Mouse (Mus musculus) midbrain, embryonic 16.5 days (tissue): Measurements from ENCODE around the gene Rbm34. TPM values are rescaled to one million over a fixed set of nuclear protein-coding genes. Genes with fewer than 3 reads are reported as not detected.
A peak's percentile ranks its signal among the peaks of the same experiment; 100 is the strongest.

ENCODE experiments used
- ATAC-seq: fragments of 200-750 bp; cut with Nextera tagmentation; 2 replicates; pipeline ENCODE4 v1.8.0; 2017; ENCODE audit warnings: moderate TSS enrichment
- H3K27ac ChIP-seq: fragments of 300-500 bp; sonication (generic); 2 replicates; pipeline ENCODE4 v1.5.1; 2014; ENCODE audit warnings: mild to moderate bottlenecking, low read length, mixed read lengths
- H3K27me3 ChIP-seq: fragments of 300-500 bp; sonication (generic); 2 replicates; pipeline ENCODE4 v1.6.1; 2014; ENCODE audit warnings: low read depth, low read length, mixed read lengths; ENCODE audit not compliant: control insufficient read depth, insufficient read depth
- H3K36me3 ChIP-seq: fragments of 300-500 bp; sonication (generic); 2 replicates; pipeline ENCODE4 v1.6.1; 2014; ENCODE audit warnings: mild to moderate bottlenecking, low read length, moderate library complexity, mixed read lengths; ENCODE audit not compliant: control insufficient read depth, insufficient read depth
- H3K4me1 ChIP-seq: fragments of 300-500 bp; sonication (generic); 2 replicates; pipeline ENCODE4 v1.6.1; 2014; ENCODE audit warnings: mild to moderate bottlenecking, low read length, mixed read lengths; ENCODE audit not compliant: control insufficient read depth, insufficient read depth
- H3K4me2 ChIP-seq: fragments of 300-500 bp; sonication (generic); 2 replicates; pipeline ENCODE4 v1.6.1; 2014; ENCODE audit warnings: mild to moderate bottlenecking, low read length, mixed read lengths
- H3K4me3 ChIP-seq: fragments of 300-500 bp; sonication (generic); 2 replicates; pipeline ENCODE4 v1.5.1; 2014; ENCODE audit warnings: low read depth, mild to moderate bottlenecking, low read length, moderate library complexity, mixed read lengths
- H3K9ac ChIP-seq: fragments of 300-500 bp; sonication (generic); 2 replicates; pipeline ENCODE4 v1.6.1; 2014; ENCODE audit warnings: low read depth, low read length, mixed read lengths
- H3K9me3 ChIP-seq: fragments of 300-500 bp; sonication (generic); replicated peaks from 2 replicates; pipeline ENCODE4 v1.6.1; 2014; ENCODE audit warnings: mild to moderate bottlenecking, low read length, mixed read lengths; ENCODE audit not compliant: control insufficient read depth, poor library complexity, severe bottlenecking
- WGBS: fragments of 180-500 bp; shearing (Covaris S2); extraction: QIAGEN DNeasy Blood & Tissue Kit; methylation state at CpG from one replicate; pipeline ENCODE4 v1.1.7; 2014; 5-methylcytosine and 5-hydroxymethylcytosine counted together
- polyA plus RNA-seq: library from polyadenylated mRNA; unstranded; fragments of >200 nt; fragmentation: Nextera tagmentation; extraction: Ambion mirVana; gene quantifications from 2 replicates; pipeline ENCODE4 v1.2.1, GENCODE M21; 2015

Gene Rbm34
- polyA plus RNA-seq, 1 experiment from 2014 or later: 21.4 TPM

GRCm38 (mm10) chr8:126928755-126929505 is 41.9 kb downstream of the Rbm34 start:
- peaks cover 7% of the 10 kb centered on the region; the same call in 1 of the 2 replicates for H3K36me3 ChIP-seq
- H3K9ac ChIP-seq: no peak overlapping the region
- 87% methylated on average over 10 of the region's 10 CpGs for WGBS
- H3K4me2 ChIP-seq: no peak overlapping the region
- no peaks in the 10 kb centered on the region for H3K4me1 ChIP-seq
- peak; percentile 29; the same call in 1 of the 2 replicates for ATAC-seq
- H3K27me3 ChIP-seq: no peaks in the 10 kb centered on the region
- no peak overlapping the region for H3K4me3 ChIP-seq
- no peak overlapping the region for H3K27ac ChIP-seq
- H3K9me3 ChIP-seq: no peaks in the 10 kb centered on the region

- no peak overlapping the region for H3K4me3 ChIP-seq
- H3K4me2 ChIP-seq: no peak overlapping the region
- ATAC-seq: no peak
- H3K4me1 ChIP-seq: no peaks in the 10 kb centered on the region
- no peak overlapping the region for H3K9ac ChIP-seq
- no peaks in the 10 kb centered on the region for H3K36me3 ChIP-seq
- no peaks in the 10 kb centered on the region for H3K27me3 ChIP-seq
- no peak overlapping the region for H3K27ac ChIP-seq
- H3K9me3 ChIP-seq: no peaks in the 10 kb centered on the region
Observed at GRCm38 (mm10) chr8:126928028-126928427, 42.8 kb downstream of the Rbm34 start.

- no peaks in the 10 kb centered on the region for H3K36me3 ChIP-seq
- WGBS: 76% methylated on average over 1 of the region's 1 CpGs
- no peaks in the 10 kb centered on the region for H3K4me1 ChIP-seq
- no peak overlapping the region for H3K4me3 ChIP-seq
- H3K9me3 ChIP-seq: no peaks in the 10 kb centered on the region
- ATAC-seq: no peak
- no peak overlapping the region for H3K9ac ChIP-seq
- no peak overlapping the region for H3K4me2 ChIP-seq
- H3K27me3 ChIP-seq: no peaks in the 10 kb centered on the region
- no peak overlapping the region for H3K27ac ChIP-seq
Observed at GRCm38 (mm10) chr8:126927058-126927457, 43.8 kb downstream of the Rbm34 start.

GRCm38 (mm10) chr8:126922981-126923380 is 47.9 kb downstream of the Rbm34 start:
- WGBS: 94% methylated on average over 7 of the region's 7 CpGs
- Histone ChIP-seq H3K4me3 (no peak overlapping the region), H3K27ac (no peak overlapping the region), H3K9me3 (no peaks in the 10 kb centered on the region), H3K4me2 (no peak overlapping the region), H3K4me1 (peaks cover 4% of the 10 kb centered on the region; the same call in 1 of the 2 replicates), H3K9ac (no peak overlapping the region), H3K27me3 (no peaks in the 10 kb centered on the region), H3K36me3 (no peaks in the 10 kb centered on the region)
- ATAC-seq: no peak

GRCm38 (mm10) chr8:126921432-126921831 is 49.4 kb downstream of the Rbm34 start:
- Histone ChIP-seq H3K27ac (no peak overlapping the region), H3K36me3 (no peaks in the 10 kb centered on the region), H3K4me1 (peaks cover 4% of the 10 kb centered on the region; the same call in 1 of the 2 replicates), H3K9ac (no peak overlapping the region), H3K27me3 (no peaks in the 10 kb centered on the region), H3K4me3 (no peak overlapping the region), H3K9me3 (no peaks in the 10 kb centered on the region), H3K4me2 (no peak overlapping the region)
- ATAC-seq: no peak
- WGBS: 89% methylated on average over 3 of the region's 3 CpGs

- peak; percentile 88 for ATAC-seq
- H3K4me3 ChIP-seq: no peak overlapping the region
- 0 out of 2 replicates have a peak overlapping the region, but pooled peaks have one; percentile 41 for H3K27ac ChIP-seq
- peak overlapping the region; percentile 7; the same call in 1 of the 2 replicates for H3K9ac ChIP-seq
- H3K36me3 ChIP-seq: no peaks in the 10 kb centered on the region
- no peaks in the 10 kb centered on the region for H3K27me3 ChIP-seq
- H3K4me1 ChIP-seq: peaks cover 4% of the 10 kb centered on the region; the same call in 1 of the 2 replicates
- H3K4me2 ChIP-seq: no peak overlapping the region
- H3K9me3 ChIP-seq: no peaks in the 10 kb centered on the region
- 21% methylated on average over 3 of the region's 3 CpGs for WGBS
Observed at GRCm38 (mm10) chr8:126920845-126921244, 50.0 kb downstream of the Rbm34 start.

GRCm38 (mm10) chr8:126920386-126920785 is 50.5 kb downstream of the Rbm34 start:
- Histone ChIP-seq H3K27me3 (no peaks in the 10 kb centered on the region), H3K4me3 (no peak overlapping the region), H3K36me3 (no peaks in the 10 kb centered on the region), H3K9me3 (no peaks in the 10 kb centered on the region), H3K27ac (0 out of 2 replicates have a peak overlapping the region, but pooled peaks have one; percentile 41), H3K4me1 (peaks cover 4% of the 10 kb centered on the region; the same call in 1 of the 2 replicates), H3K4me2 (no peak overlapping the region), H3K9ac (peak overlapping the region; percentile 7; the same call in 1 of the 2 replicates)
- ATAC-seq: peak; percentile 8; the same call in 1 of the 2 replicates
- WGBS: 78% methylated on average over 6 of the region's 6 CpGs

GRCm38 (mm10) chr8:126919703-126920102 is 51.2 kb downstream of the Rbm34 start:
- Histone ChIP-seq H3K27ac (no peak overlapping the region), H3K9ac (no peak overlapping the region), H3K4me3 (no peak overlapping the region), H3K36me3 (no peaks in the 10 kb centered on the region), H3K9me3 (no peaks in the 10 kb centered on the region), H3K4me1 (peaks cover 4% of the 10 kb centered on the region; the same call in 1 of the 2 replicates), H3K27me3 (no peaks in the 10 kb centered on the region), H3K4me2 (no peak overlapping the region)
- WGBS: 89% methylated on average over 5 of the region's 5 CpGs
- ATAC-seq: no peak

- no peak for ATAC-seq
- Histone ChIP-seq H3K27me3 (no peaks in the 10 kb centered on the region), H3K9ac (no peak overlapping the region), H3K36me3 (no peaks in the 10 kb centered on the region), H3K9me3 (no peaks in the 10 kb centered on the region), H3K27ac (no peak overlapping the region), H3K4me3 (no peak overlapping the region), H3K4me2 (no peak overlapping the region), H3K4me1 (peaks cover 4% of the 10 kb centered on the region; the same call in 1 of the 2 replicates)
- WGBS: 60% methylated on average over 2 of the region's 2 CpGs
Observed at GRCm38 (mm10) chr8:126919255-126919654, 51.6 kb downstream of the Rbm34 start.
